Mouse (Mus musculus): ENCODE measurements around the gene Cldn24.
"Not testable (repeated sequence)": the region's sequence is repeated elsewhere in the genome, so short reads cannot be mapped to it uniquely, and the experiment has no call there.

Cldn24 gene

GRCm38 (mm10) chr8:47821843-47822242 is at the start of gene Cldn24:
Cldn24 (plus strand) TSS chr8:47822143.
- DNase-seq (ENCODE audit: low spot score in 2 of 2): no peak

GRCm38 (mm10) chr8:47772986-47773385 is 49.0 kb upstream of the Cldn24 start:
- no peak for DNase-seq (ENCODE audit: low spot score in 2 of 2)

GRCm38 (mm10) chr8:47777415-47777814 is 44.5 kb upstream of the Cldn24 start:
- DNase-seq (ENCODE audit: low spot score in 2 of 2): no peak

GRCm38 (mm10) chr8:47779589-47779988 is 42.4 kb upstream of the Cldn24 start:
- no peak for DNase-seq (ENCODE audit: low spot score in 2 of 2)

GRCm38 (mm10) chr8:47781881-47782280 is 40.1 kb upstream of the Cldn24 start:
- DNase-seq (ENCODE audit: low spot score in 2 of 2): no peak

GRCm38 (mm10) chr8:47783544-47783943 is 38.4 kb upstream of the Cldn24 start:
- peak in 1 of 2 experiments; percentile 11 for DNase-seq (ENCODE audit: low spot score in 2 of 2)

GRCm38 (mm10) chr8:47783944-47784343 is 38.0 kb upstream of the Cldn24 start:
- DNase-seq (ENCODE audit: low spot score in 2 of 2): peak in 1 of 2 experiments; percentile 16

- no peak for DNase-seq (ENCODE audit: low spot score in 2 of 2)
These were observed 37.5 kb upstream of the Cldn24 start for GRCm38 (mm10) chr8:47784436-47784835.

GRCm38 (mm10) chr8:47786323-47786722 is 35.6 kb upstream of the Cldn24 start:
- no peak for DNase-seq (ENCODE audit: low spot score in 2 of 2)

GRCm38 (mm10) chr8:47787705-47788104 is 34.2 kb upstream of the Cldn24 start:
- DNase-seq (ENCODE audit: low spot score in 2 of 2): no peak

- no peak for DNase-seq (ENCODE audit: low spot score in 2 of 2)
These were observed 30.0 kb upstream of the Cldn24 start for GRCm38 (mm10) chr8:47791986-47792385.

GRCm38 (mm10) chr8:47799438-47799837 is 22.5 kb upstream of the Cldn24 start:
- DNase-seq (ENCODE audit: low spot score in 2 of 2): no peak

- DNase-seq (ENCODE audit: low spot score in 2 of 2): no peak
These were observed 19.6 kb upstream of the Cldn24 start for GRCm38 (mm10) chr8:47802349-47802748.

GRCm38 (mm10) chr8:47804262-47804661 is 17.7 kb upstream of the Cldn24 start:
- no peak for DNase-seq (ENCODE audit: low spot score in 2 of 2)

- no peak for DNase-seq (ENCODE audit: low spot score in 2 of 2)
These were observed 11.8 kb upstream of the Cldn24 start for GRCm38 (mm10) chr8:47809970-47810665.

- no peak for DNase-seq (ENCODE audit: low spot score in 2 of 2)
These were observed 11.3 kb upstream of the Cldn24 start for GRCm38 (mm10) chr8:47810666-47811015.

- no peak for DNase-seq (ENCODE audit: low spot score in 2 of 2)
These were observed 10.7 kb upstream of the Cldn24 start for GRCm38 (mm10) chr8:47811221-47811620.

- no peak for DNase-seq (ENCODE audit: low spot score in 2 of 2)
These were observed 2.9 kb upstream of the Cldn24 start for GRCm38 (mm10) chr8:47819034-47819433.

- no peak for DNase-seq (ENCODE audit: low spot score in 2 of 2)
These were observed 800 bp upstream of the Cldn24 start for GRCm38 (mm10) chr8:47820914-47821772.

- not testable (repeated sequence) for DNase-seq (ENCODE audit: low spot score in 2 of 2)
These were observed 598 bp downstream of the Cldn24 start for GRCm38 (mm10) chr8:47822541-47822940.

GRCm38 (mm10) chr8:47823777-47824176 is 1.8 kb downstream of the Cldn24 start:
- DNase-seq (ENCODE audit: low spot score in 2 of 2): no peak

GRCm38 (mm10) chr8:47824182-47824581 is 2.2 kb downstream of the Cldn24 start, which contains the start of gene Cldn22:
Cldn22 (plus strand) TSS chr8:47824482.
- no peak for DNase-seq (ENCODE audit: low spot score in 2 of 2)

- no peak for DNase-seq (ENCODE audit: low spot score in 2 of 2)
These were observed 3.7 kb downstream of the Cldn24 start for GRCm38 (mm10) chr8:47825596-47825995.
